Mouse (Mus musculus) right cerebral cortex, postnatal 14 days (tissue): ENCODE measurements around the gene Vmn2r45.
"Not testable (repeated sequence)": the region's sequence is repeated elsewhere in the genome, so short reads cannot be mapped to it uniquely, and the experiment has no call there.

Source experiments
- DNase-seq: peaks from one replicate; pipeline ENCODE4 v3.0.0; 2022

Gene Vmn2r45

GRCm38 (mm10) chr7:8488975-8489374 is at the start of gene Vmn2r45:
Vmn2r45 (minus strand) TSS chr7:8489075.
- not testable (repeated sequence) for DNase-seq
